Mouse (Mus musculus): Measurements from ENCODE around the gene Ino80.
"Not testable (repeated sequence)": the region's sequence is repeated elsewhere in the genome, so short reads cannot be mapped to it uniquely, and the experiment has no call there.

DNA sequence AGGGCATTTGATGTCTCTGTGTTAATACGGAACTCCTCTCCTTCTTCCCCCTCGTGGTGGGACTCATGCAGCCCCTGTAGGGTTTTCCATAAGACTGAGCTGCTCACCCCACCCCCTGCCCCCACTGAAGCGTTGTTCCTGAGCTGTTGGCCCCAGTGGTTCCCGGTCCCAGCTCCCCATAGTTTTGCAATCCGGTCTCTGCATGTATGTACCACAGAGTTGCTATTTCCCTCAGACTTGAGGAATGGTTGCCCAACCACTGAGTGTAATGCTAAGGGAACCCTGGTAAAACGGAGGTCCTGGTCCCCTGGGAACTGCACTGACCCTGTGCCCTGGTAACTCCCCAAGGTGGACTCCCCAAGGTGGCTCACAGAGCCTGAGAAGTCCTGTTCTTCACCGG is 31.0 kb upstream of the Ino80 start:
- TF ChIP-seq CTCF (IDR thresholded peaks at IDR 0.05; ENCODE audit: low read depth, low read length); POLR2A (IDR thresholded peaks at IDR 0.05; ENCODE audit: borderline replicate concordance, low read depth, low read length): not testable (repeated sequence)
